Mouse (Mus musculus) CH12.LX (cell line): ENCODE results near the gene Gm28047. TPM values are rescaled to one million over a fixed set of nuclear protein-coding genes. Genes with fewer than 3 reads are reported as not detected.

ENCODE experiments used
- DNase-seq: peaks from one replicate; pipeline ENCODE4 v3.0.0-alpha.2; 2013; ENCODE audit errors: extremely low read depth
- H3K27ac ChIP-seq: 2 replicates; pipeline ENCODE4 v1.5.1; 2012; ENCODE audit warnings: low read depth, mild to moderate bottlenecking, control low read depth, moderate library complexity; ENCODE audit not compliant: insufficient read depth
- H3K27me3 ChIP-seq: replicated peaks from 2 replicates; pipeline ENCODE3; 2012; ENCODE audit warnings: inconsistent platforms
- H3K36me3 ChIP-seq, 2 experiments: replicated peaks in 1 of 2; 2 replicates each; pipeline versions ENCODE3 to v1.6.1; 2012; ENCODE audit warnings: inconsistent platforms in 1 of 2, low read length in 1 of 2, mild to moderate bottlenecking in 1 of 2, mixed read lengths in 1 of 2, moderate library complexity in 1 of 2; ENCODE audit not compliant: control insufficient read depth in 1 of 2, insufficient read depth in 1 of 2
- H3K4me1 ChIP-seq, 2 experiments: 2 replicates each; pipeline ENCODE4 v1.6.1; 2012; ENCODE audit warnings: inconsistent platforms in 1 of 2, moderate library complexity in 1 of 2; ENCODE audit not compliant: insufficient read depth in 2 of 2, control insufficient read depth in 1 of 2
- H3K4me2 ChIP-seq: 2 replicates; pipeline ENCODE4 v1.6.1; 2012; ENCODE audit warnings: low read depth, mild to moderate bottlenecking, control low read depth; ENCODE audit not compliant: poor library complexity, insufficient read depth, severe bottlenecking
- H3K4me3 ChIP-seq, 3 experiments: fragments of 150-350 bp in 1 of 3; sonication (generic) in 1 of 3; replicated peaks in 1 of 3; 2 replicates each; pipeline versions ENCODE3 to v1.5.1; 2011 to 2012; ENCODE audit warnings: low read depth in 2 of 3, low read length in 2 of 3, mild to moderate bottlenecking in 2 of 3, moderate library complexity in 2 of 3, control low read depth in 1 of 3, improper control_type of control experiment in 1 of 3, inconsistent platforms in 1 of 3, mixed read lengths in 1 of 3; ENCODE audit not compliant: poor library complexity in 1 of 3
- H3K79me2 ChIP-seq: replicated peaks from 2 replicates; pipeline ENCODE4 v1.6.1; 2012; ENCODE audit warnings: mild to moderate bottlenecking, moderate library complexity; ENCODE audit not compliant: control insufficient read depth, poor library complexity, insufficient read depth, severe bottlenecking; ENCODE audit errors: extremely low read depth
- H3K9ac ChIP-seq: 2 replicates; pipeline ENCODE4 v1.6.1; 2012; ENCODE audit warnings: low read depth, mild to moderate bottlenecking, control low read depth, moderate library complexity; ENCODE audit not compliant: insufficient read depth
- H3K9me3 ChIP-seq: replicated peaks from 2 replicates; pipeline ENCODE3; 2012; ENCODE audit warnings: low read length, inconsistent platforms, mixed read lengths
- CHD2 ChIP-seq: IDR thresholded peaks from 2 replicates; pipeline ENCODE4 v1.6.1; 2011; ENCODE audit warnings: low read length, improper control_type of control experiment
- CTCF ChIP-seq, 2 experiments: IDR thresholded peaks in 1 of 2; conservative IDR thresholded peaks in 1 of 2; 2 replicates each; pipeline ENCODE4 v1.5.1; 2011 to 2012; ENCODE audit warnings: low read depth in 2 of 2, low read length in 2 of 2, improper control_type of control experiment in 1 of 2, inconsistent platforms in 1 of 2, mild to moderate bottlenecking in 1 of 2, moderate library complexity in 1 of 2
- ELF1 ChIP-seq: IDR thresholded peaks from 2 replicates; pipeline ENCODE4 v1.6.1; 2014; ENCODE audit warnings: low read depth, mild to moderate bottlenecking, inconsistent platforms, low read length, improper control_type of control experiment
- ETS1 ChIP-seq: conservative IDR thresholded peaks from 2 replicates; pipeline ENCODE4 v1.6.1; 2012; ENCODE audit warnings: low read depth, mild to moderate bottlenecking, inconsistent platforms, low read length, improper control_type of control experiment, moderate library complexity
- GABPA ChIP-seq: IDR thresholded peaks from 2 replicates; pipeline ENCODE4 v1.6.1; 2012; ENCODE audit warnings: low read depth, low read length, improper control_type of control experiment, inconsistent platforms; ENCODE audit not compliant: insufficient replicate concordance
- HCFC1 ChIP-seq: IDR thresholded peaks from 2 replicates; pipeline ENCODE4 v1.6.1; 2012; ENCODE audit warnings: low read depth, mild to moderate bottlenecking, inconsistent platforms, low read length, improper control_type of control experiment
- MAX ChIP-seq: IDR thresholded peaks from 2 replicates; pipeline ENCODE4 v1.6.1; 2011; ENCODE audit warnings: low read length, improper control_type of control experiment
- MAZ ChIP-seq: IDR thresholded peaks from 2 replicates; pipeline ENCODE4 v1.6.1; 2012; ENCODE audit warnings: low read depth, mild to moderate bottlenecking, inconsistent platforms, low read length, improper control_type of control experiment, moderate library complexity
- MEF2A ChIP-seq: IDR thresholded peaks from 2 replicates; pipeline ENCODE4 v1.6.1; 2014; ENCODE audit warnings: low read depth, mild to moderate bottlenecking, inconsistent platforms, low read length, improper control_type of control experiment, borderline replicate concordance
- MXI1 ChIP-seq: IDR thresholded peaks from 2 replicates; pipeline ENCODE4 v1.6.1; 2011; ENCODE audit warnings: mild to moderate bottlenecking, low read depth, low read length, improper control_type of control experiment
- MYC ChIP-seq: IDR thresholded peaks from 2 replicates; pipeline ENCODE4 v1.6.1; 2011; ENCODE audit warnings: low read depth, mild to moderate bottlenecking, improper control_type of control experiment, low read length
- NELFE ChIP-seq: IDR thresholded peaks from 2 replicates; pipeline ENCODE4 v1.6.1; 2011; ENCODE audit warnings: low read depth, low read length, improper control_type of control experiment
- NRF1 ChIP-seq: IDR thresholded peaks from 2 replicates; pipeline ENCODE4 v1.6.1; 2014; ENCODE audit warnings: low read depth, mild to moderate bottlenecking, inconsistent platforms, low read length, improper control_type of control experiment, moderate library complexity
- POLR2A ChIP-seq: IDR thresholded peaks from 2 replicates; pipeline ENCODE4 v1.6.1; 2011; ENCODE audit warnings: low read depth, mild to moderate bottlenecking, improper control_type of control experiment, low read length
- RAD21 ChIP-seq: IDR thresholded peaks from 2 replicates; pipeline ENCODE4 v1.6.1; 2011; ENCODE audit warnings: low read depth, mild to moderate bottlenecking, low read length, improper control_type of control experiment, moderate library complexity
- SMC3 ChIP-seq: IDR thresholded peaks from 2 replicates; pipeline ENCODE4 v1.6.1; 2011; ENCODE audit warnings: low read depth, low read length, improper control_type of control experiment
- ZKSCAN1 ChIP-seq: IDR thresholded peaks from 2 replicates; pipeline ENCODE4 v1.6.1; 2012; ENCODE audit warnings: low read depth, inconsistent platforms, low read length, improper control_type of control experiment, borderline replicate concordance
- dilution Hi-C: fragments of 300-500 bp; cut with MboI; formaldehyde crosslinking; loops from 2 replicates; pipeline ENCODE4 v1.14.3; 2020; ENCODE audit warnings: low sequenced_read_pairs; ENCODE audit not compliant: extremely low pct_unique_long_range_greater_than_20kb, extremely low pct_ligation_motif_present
- in situ Hi-C: fragments of 300-500 bp; cut with MboI; formaldehyde crosslinking; loops from 3 replicates; pipeline ENCODE4 v1.14.3; 2019; ENCODE audit warnings: low sequenced_read_pairs, low pct_ligation_motif_present, low pct_unique_long_range_greater_than_20kb, mixed read lengths
- polyA plus RNA-seq: library from polyadenylated mRNA; unstranded; fragments of >175 nt; gene quantifications from 2 replicates; pipeline ENCODE4 v1.2.1, GENCODE M21; 2012; ENCODE audit warnings: low read depth; ENCODE audit not compliant: insufficient read length
- total RNA-seq, 2 experiments: library from RNA; depleted of rRNA; stranded (reverse); fragments of 300-350 nt in 1 of 2; fragments of >200 nt in 1 of 2; gene quantifications; 2 replicates each; pipeline ENCODE4 v1.2.3; 2012 to 2014

The Gm28047 gene
- total and polyA plus RNA-seq, 3 experiments = not detected

DNA sequence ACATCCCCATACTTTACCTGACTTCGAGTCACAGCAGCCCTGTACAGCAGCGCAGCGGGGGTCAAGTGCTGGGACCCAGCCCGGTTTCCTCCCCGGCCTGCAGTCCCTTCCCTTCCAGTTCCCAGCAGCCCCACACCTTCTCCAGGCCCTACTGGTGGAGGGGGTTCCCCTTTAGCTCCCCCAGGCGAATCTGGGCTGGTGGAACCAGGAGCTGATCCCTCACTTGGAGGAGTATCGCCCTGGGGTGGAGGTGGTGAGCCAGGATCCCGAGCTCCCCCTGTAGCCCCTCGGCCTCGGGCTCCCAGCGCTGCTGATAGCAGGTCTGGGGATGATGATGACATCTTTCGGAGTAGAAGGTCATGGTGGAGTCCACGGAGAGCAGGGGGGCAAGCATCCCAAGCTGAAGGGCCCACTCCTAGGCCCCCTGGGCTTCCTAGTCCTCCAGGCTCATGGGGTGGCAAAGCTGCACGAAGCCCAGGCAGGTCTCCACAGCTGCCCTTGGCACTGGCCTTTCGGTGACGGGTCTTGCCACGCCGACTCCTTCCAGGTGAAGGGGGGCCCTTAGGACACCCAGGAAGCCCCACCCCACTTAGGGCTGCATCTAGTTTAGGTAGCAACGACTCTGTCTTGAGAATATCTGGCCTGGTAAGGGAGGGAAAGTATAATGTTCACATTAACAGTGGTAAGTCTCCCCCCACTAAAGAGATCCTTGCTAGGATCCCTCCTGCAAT lies 123.6 kb downstream of the Gm28047 start:
- in situ Hi-C loops = no loop called here
- dilution Hi-C loops = no loop called here

GRCm38 (mm10) chr15:102500479-102500878 lies 124.4 kb downstream of the Gm28047 start:
- no peak for TF ChIP-seq SMC3
- TF ChIP-seq POLR2A = peak; percentile 31; the same call in 1 of the 2 replicates
- in situ Hi-C loops = no loop called here
- Histone ChIP-seq H3K9ac (no peak overlapping the region), H3K9me3 (no peaks in the 10 kb centered on the region), H3K4me1 (no peaks in the 10 kb centered on the region; a peak in 1 of 4 replicates), H3K79me2 (peaks cover 11% of the 10 kb centered on the region), H3K4me2 (no peak overlapping the region), H3K36me3 (peaks cover 78 to 95% of the 10 kb centered on the region in 2 experiments), H3K27ac (no peak overlapping the region), H3K4me3 (no peak overlapping the region), H3K27me3 (no peaks in the 10 kb centered on the region)
- no peak for DNase-seq
- dilution Hi-C loops = no loop called here

More for the DNA sequence above, 123.6 kb downstream of the Gm28047 start:
- Histone ChIP-seq H3K27me3 (no peaks in the 10 kb centered on the region), H3K9me3 (no peaks in the 10 kb centered on the region), H3K9ac (no peak overlapping the region), H3K36me3 (peaks cover 75 to 96% of the 10 kb centered on the region in 2 experiments), H3K79me2 (peaks cover 8% of the 10 kb centered on the region), H3K4me2 (no peak overlapping the region), H3K4me3 (no peak overlapping the region), H3K27ac (no peak overlapping the region), H3K4me1 (no peaks in the 10 kb centered on the region; a peak in 1 of 4 replicates)
- DNase-seq = no peak
- TF ChIP-seq POLR2A = peak; percentile 5; the same call in 1 of the 2 replicates
- no peak for TF ChIP-seq ETS1

- no peak overlapping the region for H3K4me3 ChIP-seq
- in situ Hi-C loops = no loop called here
- no peak for DNase-seq
- no peak overlapping the region for H3K27ac ChIP-seq
- no peak overlapping the region for H3K9ac ChIP-seq
- no peak for TF ChIP-seq ELF1
- no peak for TF ChIP-seq HCFC1
- TF ChIP-seq CHD2 = no peak
- TF ChIP-seq ZKSCAN1 = no peak
- no peak for TF ChIP-seq NRF1
- no peak for TF ChIP-seq MYC
- TF ChIP-seq NELFE = no peak
- no peak for TF ChIP-seq MAZ
- no peak for TF ChIP-seq SMC3
- TF ChIP-seq GABPA = no peak
- TF ChIP-seq RAD21 = no peak
- no peak for TF ChIP-seq MEF2A
- no peak for TF ChIP-seq MXI1
- TF ChIP-seq CTCF (conservative IDR thresholded peaks at IDR 0.05 in 1 of 2, IDR thresholded peaks at IDR 0.05 in 1 of 2; ENCODE audit: low read depth in 2 of 2, low read length in 2 of 2) = no peak
- no peak for TF ChIP-seq MAX
- TF ChIP-seq, all 38 proteins: peak for 0
- Histone ChIP-seq H3K36me3 (peaks cover 76 to 95% of the 10 kb centered on the region in 2 experiments), H3K4me2 (no peak overlapping the region), H3K79me2 (peaks cover 17% of the 10 kb centered on the region), H3K27me3 (no peaks in the 10 kb centered on the region), H3K9me3 (no peaks in the 10 kb centered on the region), H3K4me1 (no peaks in the 10 kb centered on the region; a peak in 1 of 4 replicates)
- dilution Hi-C loops = no loop called here
Observed at GRCm38 (mm10) chr15:102499851-102500250, 125.0 kb downstream of the Gm28047 start.
